Mouse (Mus musculus): ENCODE data around the gene Efcc1. TPM values are rescaled to one million over a fixed set of nuclear protein-coding genes. Genes with fewer than 3 reads are reported as not detected.
"Not testable (repeated sequence)": the region's sequence is repeated elsewhere in the genome, so short reads cannot be mapped to it uniquely, and the experiment has no call there.

The Efcc1 gene
- polyA plus RNA-seq, 1 experiment from 2014 or later = 0.16 TPM

GRCm38 (mm10) chr6:87762161-87762560 lies 31.5 kb downstream of the Efcc1 start:
- H3K27ac ChIP-seq (replicated peaks) = peak overlapping the region; percentile 87
- H3K9me3 ChIP-seq (replicated peaks) = no peaks in the 10 kb centered on the region
- peaks cover 36% of the 10 kb centered on the region for H3K4me1 ChIP-seq (replicated peaks)
- ATAC-seq (ENCODE audit: insufficient read depth) = no peak
- no peak overlapping the region for H3K9ac ChIP-seq
- H3K27me3 ChIP-seq = no peaks in the 10 kb centered on the region
- WGBS (ENCODE audit: insufficient replicate concordance) = 78% methylated on average over 5 of the region's 5 CpGs
- H3K36me3 ChIP-seq (replicated peaks) = no peaks in the 10 kb centered on the region
- no peak overlapping the region for H3K4me2 ChIP-seq
- H3K4me3 ChIP-seq (replicated peaks) = no peak overlapping the region

- Histone ChIP-seq H3K9ac (peak overlapping the region; percentile 33; the same call in 1 of the 2 replicates), H3K27ac (replicated peaks) (peak overlapping the region; percentile 87), H3K36me3 (replicated peaks) (no peaks in the 10 kb centered on the region), H3K4me2 (peak overlapping the region; percentile 51), H3K4me1 (replicated peaks) (peaks cover 36% of the 10 kb centered on the region), H3K4me3 (replicated peaks) (no peak overlapping the region; the same call in 1 of the 2 replicates), H3K27me3 (no peaks in the 10 kb centered on the region), H3K9me3 (replicated peaks) (no peaks in the 10 kb centered on the region)
- WGBS (ENCODE audit: insufficient replicate concordance) = 40% methylated on average over 4 of the region's 4 CpGs
- peak; percentile 99 for ATAC-seq (ENCODE audit: insufficient read depth)
These were observed 33.0 kb downstream of the Efcc1 start for GRCm38 (mm10) chr6:87763376-87764280.

DNA sequence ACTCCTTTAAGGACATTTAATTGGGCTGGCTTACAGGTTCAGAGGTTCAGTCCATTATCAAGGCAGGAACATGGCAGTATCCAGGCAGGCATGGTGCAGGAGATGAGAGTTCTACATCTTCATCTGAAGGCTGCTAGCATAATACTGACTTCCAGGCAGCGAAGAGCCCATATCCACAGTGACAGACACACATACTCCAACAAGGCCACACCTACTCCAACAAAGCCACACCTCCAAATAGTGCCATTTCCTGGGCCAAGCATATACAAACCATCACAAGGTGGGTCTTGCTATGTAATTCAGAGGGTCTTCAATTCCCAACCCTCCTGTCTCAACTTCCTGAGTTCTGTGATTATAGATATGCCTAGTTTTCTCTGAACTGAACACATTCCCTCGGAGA lies 33.6 kb downstream of the Efcc1 start:
- not testable (repeated sequence) for H3K36me3 ChIP-seq (replicated peaks); H3K27me3 ChIP-seq; H3K4me2 ChIP-seq; H3K9me3 ChIP-seq (replicated peaks); ATAC-seq (ENCODE audit: insufficient read depth); H3K27ac ChIP-seq (replicated peaks); H3K4me3 ChIP-seq (replicated peaks); H3K9ac ChIP-seq
- 79% methylated on average over 2 of the region's 2 CpGs for WGBS (ENCODE audit: insufficient replicate concordance)
- H3K4me1 ChIP-seq (replicated peaks) = peaks cover 36% of the 10 kb centered on the region

DNA sequence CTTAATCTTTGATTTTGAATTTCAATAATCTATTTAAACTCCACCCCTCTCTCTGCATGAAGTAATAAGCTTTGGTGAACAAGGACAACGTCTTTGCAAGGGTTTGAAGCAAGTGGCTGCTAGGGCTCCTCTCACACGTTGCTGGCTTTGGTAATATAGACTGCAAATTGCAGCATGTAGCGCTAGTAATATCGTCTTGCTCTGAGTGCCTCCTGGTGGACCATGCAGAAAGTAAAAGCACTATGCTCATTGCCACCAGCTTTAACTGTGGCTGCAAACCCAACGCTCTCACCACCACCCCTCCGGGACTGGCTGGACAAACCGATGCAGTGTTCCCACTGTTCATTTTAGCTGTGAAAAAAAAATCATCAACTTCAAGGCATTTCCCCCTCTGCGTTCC lies 40.0 kb downstream of the Efcc1 start:
- Histone ChIP-seq H3K4me1 (replicated peaks) (peaks cover 2% of the 10 kb centered on the region), H3K9ac (no peak overlapping the region), H3K27me3 (no peaks in the 10 kb centered on the region), H3K9me3 (replicated peaks) (no peaks in the 10 kb centered on the region), H3K27ac (replicated peaks) (no peak overlapping the region), H3K36me3 (replicated peaks) (no peaks in the 10 kb centered on the region), H3K4me2 (no peak overlapping the region), H3K4me3 (replicated peaks) (no peak overlapping the region)
- peak; percentile 42; the same call in 1 of the 2 replicates for ATAC-seq (ENCODE audit: insufficient read depth)
- 39% methylated on average over 8 of the region's 8 CpGs for WGBS (ENCODE audit: insufficient replicate concordance)

DNA sequence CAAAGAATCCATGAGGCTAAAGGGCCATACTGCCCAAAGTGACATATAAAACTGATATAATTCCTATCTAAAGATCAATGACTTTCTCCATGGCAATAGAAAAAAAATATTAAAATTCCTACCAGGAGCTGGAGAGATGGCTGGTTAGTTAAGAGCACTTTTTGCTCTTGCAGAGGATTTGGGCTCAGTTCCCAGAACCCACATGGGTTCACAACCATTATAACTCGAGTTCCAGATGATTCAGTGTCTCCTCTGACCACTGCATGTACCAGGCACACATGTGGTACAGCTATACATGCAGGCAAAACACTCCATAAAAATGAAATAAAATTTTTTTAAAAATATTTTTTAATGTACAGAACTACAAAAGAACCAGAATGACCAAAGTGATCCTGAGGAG lies 43.8 kb downstream of the Efcc1 start:
- Histone ChIP-seq H3K27ac (replicated peaks) (no peak overlapping the region), H3K36me3 (replicated peaks) (no peaks in the 10 kb centered on the region), H3K9me3 (replicated peaks) (no peaks in the 10 kb centered on the region), H3K27me3 (no peaks in the 10 kb centered on the region), H3K4me3 (replicated peaks) (no peak overlapping the region), H3K4me2 (no peak overlapping the region), H3K4me1 (replicated peaks) (peaks cover 40% of the 10 kb centered on the region), H3K9ac (no peak overlapping the region)
- ATAC-seq (ENCODE audit: insufficient read depth) = no peak
- whole genome bisulfite sequencing (ENCODE audit: insufficient replicate concordance) = 34% methylated on average over 1 of the region's 1 CpGs

DNA sequence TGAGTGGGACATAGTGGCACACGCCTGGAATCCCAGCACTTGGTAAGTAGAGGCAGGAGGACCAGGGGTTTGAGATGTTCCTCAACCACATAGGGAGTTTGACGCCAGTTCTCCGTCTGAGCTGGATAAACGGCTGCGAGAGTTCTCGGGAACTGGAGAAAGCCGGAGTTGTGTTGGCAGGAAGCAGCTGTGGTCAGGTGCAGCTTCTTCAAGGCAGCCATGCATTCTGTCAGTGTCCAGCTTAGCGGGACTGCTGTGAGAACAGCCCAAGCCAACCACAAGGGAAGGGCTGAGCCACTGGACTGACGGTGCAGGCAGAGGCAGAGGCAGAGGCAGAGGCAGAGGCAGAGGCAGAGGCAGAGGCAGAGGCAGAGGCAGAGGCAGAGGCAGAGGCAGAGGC lies 44.2 kb downstream of the Efcc1 start:
- no peaks in the 10 kb centered on the region for H3K27me3 ChIP-seq
- no peak overlapping the region for H3K4me2 ChIP-seq
- peaks cover 41% of the 10 kb centered on the region for H3K4me1 ChIP-seq (replicated peaks)
- no peak overlapping the region for H3K4me3 ChIP-seq (replicated peaks)
- H3K9me3 ChIP-seq (replicated peaks) = no peaks in the 10 kb centered on the region
- no peak overlapping the region for H3K27ac ChIP-seq (replicated peaks)
- no peak for ATAC-seq (ENCODE audit: insufficient read depth)
- H3K9ac ChIP-seq = no peak overlapping the region
- 42% methylated on average over 9 of the region's 9 CpGs for WGBS (ENCODE audit: insufficient replicate concordance)
- H3K36me3 ChIP-seq (replicated peaks) = no peaks in the 10 kb centered on the region

DNA sequence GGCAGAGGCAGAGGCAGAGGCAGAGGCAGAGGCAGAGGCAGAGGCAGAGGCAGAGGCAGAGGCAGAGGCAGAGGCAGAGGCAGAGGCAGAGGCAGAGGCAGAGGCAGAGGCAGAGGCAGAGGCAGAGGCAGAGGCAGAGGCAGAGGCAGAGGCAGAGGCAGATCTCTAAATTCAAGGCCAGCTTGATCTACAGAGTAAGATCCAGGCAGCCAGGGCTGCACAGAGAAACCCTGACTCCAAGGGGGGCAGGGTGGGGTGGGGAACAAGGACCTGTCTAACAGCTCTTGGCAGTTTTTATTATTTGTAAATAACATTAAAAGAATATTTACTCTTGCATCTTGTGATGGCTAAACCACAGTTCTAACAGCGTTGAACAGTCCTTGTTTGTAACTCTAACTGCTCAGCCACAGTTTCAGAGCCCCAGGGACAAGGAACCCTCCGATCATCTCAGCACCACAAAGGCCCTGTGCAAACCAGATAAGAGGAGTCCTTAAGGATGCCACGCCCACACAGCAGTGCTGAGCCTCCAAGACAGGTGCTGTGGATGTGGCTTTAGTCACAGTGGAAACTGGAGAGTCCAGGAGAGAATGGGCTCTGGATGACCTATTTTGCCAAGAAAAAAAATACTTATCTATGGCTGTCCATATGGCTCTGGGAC lies 45.0 kb downstream of the Efcc1 start:
- H3K9me3 ChIP-seq (replicated peaks) = no peaks in the 10 kb centered on the region
- peak overlapping the region; percentile 94 for H3K27ac ChIP-seq (replicated peaks)
- peaks cover 41% of the 10 kb centered on the region for H3K4me1 ChIP-seq (replicated peaks)
- WGBS (ENCODE audit: insufficient replicate concordance) = 17% methylated on average over 3 of the region's 3 CpGs
- H3K4me2 ChIP-seq = peak overlapping the region; percentile 64
- no peaks in the 10 kb centered on the region for H3K36me3 ChIP-seq (replicated peaks)
- no peaks in the 10 kb centered on the region for H3K27me3 ChIP-seq
- ATAC-seq (ENCODE audit: insufficient read depth) = peak; percentile 97
- peak overlapping the region; percentile 45 for H3K4me3 ChIP-seq (replicated peaks)
- H3K9ac ChIP-seq = peak overlapping the region; percentile 55

DNA sequence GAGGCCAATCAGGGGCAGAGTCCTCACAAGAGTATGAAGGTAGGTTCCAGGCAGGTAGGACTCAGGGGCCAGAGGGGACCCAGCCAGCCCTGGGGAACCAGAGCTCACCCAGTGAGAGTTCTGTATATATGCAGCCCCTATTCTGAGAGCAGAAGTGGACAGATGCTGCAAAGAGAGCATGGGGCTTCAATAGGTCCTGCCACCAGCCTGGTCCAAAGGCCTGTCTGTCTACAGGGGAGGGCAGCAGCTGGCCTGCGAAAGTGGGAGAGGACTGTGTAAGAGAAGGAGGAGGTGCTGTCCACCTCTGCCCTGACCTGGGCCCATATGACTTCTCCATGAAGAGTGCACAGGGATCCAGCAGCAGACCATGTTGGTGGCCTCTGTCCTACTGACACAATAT lies 46.0 kb downstream of the Efcc1 start:
- H3K9ac ChIP-seq = peak overlapping the region; percentile 55
- 0 out of 2 replicates have a peak, but pooled peaks have one; percentile 7 for ATAC-seq (ENCODE audit: insufficient read depth)
- H3K27me3 ChIP-seq = no peaks in the 10 kb centered on the region
- peak overlapping the region; percentile 45 for H3K4me3 ChIP-seq (replicated peaks)
- WGBS (ENCODE audit: insufficient replicate concordance) = 45% methylated on average over 1 of the region's 1 CpGs
- H3K9me3 ChIP-seq (replicated peaks) = no peaks in the 10 kb centered on the region
- peak overlapping the region; percentile 64 for H3K4me2 ChIP-seq
- no peaks in the 10 kb centered on the region for H3K36me3 ChIP-seq (replicated peaks)
- peak overlapping the region; percentile 94 for H3K27ac ChIP-seq (replicated peaks)
- peaks cover 41% of the 10 kb centered on the region for H3K4me1 ChIP-seq (replicated peaks)

DNA sequence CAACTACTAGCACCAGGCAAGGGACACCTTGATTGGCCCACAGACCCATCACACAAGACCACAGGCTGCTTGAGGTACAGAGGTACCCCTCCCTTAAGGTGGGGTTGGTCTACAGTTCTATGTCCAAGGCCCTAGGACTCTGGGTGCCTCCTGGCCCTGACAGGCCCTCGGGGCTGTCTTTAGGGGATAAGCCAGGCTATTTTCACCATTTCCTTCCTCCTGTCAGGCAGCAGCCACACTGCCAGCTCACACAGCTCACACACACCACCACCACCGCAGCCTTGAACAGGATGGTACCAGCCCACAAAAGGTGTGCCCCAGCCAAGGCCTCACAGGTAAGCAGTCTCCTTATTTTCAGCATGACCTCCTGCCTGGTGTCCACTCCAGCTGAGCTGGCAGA lies 47.2 kb downstream of the Efcc1 start, which contains the start of gene Gp9:
TSS of gene Gp9 (plus strand) at position 231 of the 400 bp plus-strand sequence.
- no peaks in the 10 kb centered on the region for H3K36me3 ChIP-seq (replicated peaks)
- no peaks in the 10 kb centered on the region for H3K27me3 ChIP-seq
- WGBS (ENCODE audit: insufficient replicate concordance) = 16% methylated on average over 2 of the region's 2 CpGs
- peak within 1 kb of the TSS; percentile 94 for H3K27ac ChIP-seq (replicated peaks)
- H3K9me3 ChIP-seq (replicated peaks) = no peaks in the 10 kb centered on the region
- peak within 1 kb of the TSS; percentile 64 for H3K4me2 ChIP-seq
- peaks cover 41% of the 10 kb centered on the region for H3K4me1 ChIP-seq (replicated peaks)
- H3K4me3 ChIP-seq (replicated peaks) = peak within 1 kb of the TSS; percentile 45
- no peak for ATAC-seq (ENCODE audit: insufficient read depth)
- peak within 1 kb of the TSS; percentile 55 for H3K9ac ChIP-seq

DNA sequence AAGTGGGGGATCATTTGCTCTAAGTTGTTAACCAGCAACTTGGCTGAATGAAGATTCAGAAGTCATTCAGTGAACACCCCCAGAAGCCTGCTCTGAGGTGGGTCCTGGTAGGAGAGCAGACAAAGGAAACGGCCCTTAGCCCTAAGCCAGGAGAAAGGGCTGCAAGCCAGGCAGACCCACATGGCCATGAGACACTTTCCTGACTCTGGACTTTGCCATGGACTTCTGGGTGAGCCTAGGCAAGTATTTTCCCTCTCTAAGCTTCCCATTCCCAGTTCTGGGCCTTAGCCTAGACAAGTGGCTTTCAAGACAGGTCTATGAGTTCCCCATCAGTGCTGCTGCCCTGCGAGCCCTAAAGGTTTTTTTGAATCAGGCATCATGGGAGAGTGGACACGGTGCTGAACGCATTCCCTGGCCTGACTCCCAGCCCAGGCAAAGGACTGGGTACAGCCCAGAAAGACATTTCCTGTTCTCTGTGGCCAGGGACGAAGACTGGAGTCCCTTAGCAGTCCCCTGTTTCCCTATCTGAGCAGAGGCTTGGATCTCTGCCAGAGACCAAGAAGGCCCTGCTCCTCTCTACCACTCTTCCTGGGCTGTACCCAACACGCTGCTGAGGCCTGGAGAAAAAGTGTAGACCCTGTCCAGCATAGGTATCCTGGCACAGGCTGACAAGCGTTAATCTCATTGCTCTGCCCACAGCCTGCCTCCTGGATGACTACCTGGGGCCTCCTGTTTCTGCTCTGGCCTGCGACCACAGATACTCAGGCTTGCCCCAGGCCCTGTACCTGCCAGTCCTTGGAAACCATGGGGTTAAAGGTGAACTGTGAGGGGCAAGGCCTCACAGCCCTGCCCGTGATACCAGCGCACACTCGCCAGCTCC lies 47.9 kb downstream of the Efcc1 start:
- Histone ChIP-seq H3K27ac (replicated peaks) (peak overlapping the region; percentile 69), H3K9me3 (replicated peaks) (no peaks in the 10 kb centered on the region), H3K36me3 (replicated peaks) (no peaks in the 10 kb centered on the region), H3K9ac (peak overlapping the region; percentile 22), H3K4me2 (peak overlapping the region; percentile 64), H3K4me3 (replicated peaks) (no peak overlapping the region), H3K4me1 (replicated peaks) (peaks cover 44% of the 10 kb centered on the region), H3K27me3 (no peaks in the 10 kb centered on the region)
- ATAC-seq (ENCODE audit: insufficient read depth) = no peak
- WGBS (ENCODE audit: insufficient replicate concordance) = 50% methylated on average over 11 of the region's 11 CpGs

Data from liver, embryonic 15.5 days (tissue).